Mouse (Mus musculus): ENCODE results near the gene Ppa1. TPM values are rescaled to one million over a fixed set of nuclear protein-coding genes. Genes with fewer than 3 reads are reported as not detected.

The Ppa1 gene
- polyA plus RNA-seq (2014; fragmentation: Illumina TruSeq; extraction: RNeasy Lipid Tissue Mini Kit (QIAGEN cat#74804); ENCODE audit: low replicate concordance), result 839 TPM

DNA sequence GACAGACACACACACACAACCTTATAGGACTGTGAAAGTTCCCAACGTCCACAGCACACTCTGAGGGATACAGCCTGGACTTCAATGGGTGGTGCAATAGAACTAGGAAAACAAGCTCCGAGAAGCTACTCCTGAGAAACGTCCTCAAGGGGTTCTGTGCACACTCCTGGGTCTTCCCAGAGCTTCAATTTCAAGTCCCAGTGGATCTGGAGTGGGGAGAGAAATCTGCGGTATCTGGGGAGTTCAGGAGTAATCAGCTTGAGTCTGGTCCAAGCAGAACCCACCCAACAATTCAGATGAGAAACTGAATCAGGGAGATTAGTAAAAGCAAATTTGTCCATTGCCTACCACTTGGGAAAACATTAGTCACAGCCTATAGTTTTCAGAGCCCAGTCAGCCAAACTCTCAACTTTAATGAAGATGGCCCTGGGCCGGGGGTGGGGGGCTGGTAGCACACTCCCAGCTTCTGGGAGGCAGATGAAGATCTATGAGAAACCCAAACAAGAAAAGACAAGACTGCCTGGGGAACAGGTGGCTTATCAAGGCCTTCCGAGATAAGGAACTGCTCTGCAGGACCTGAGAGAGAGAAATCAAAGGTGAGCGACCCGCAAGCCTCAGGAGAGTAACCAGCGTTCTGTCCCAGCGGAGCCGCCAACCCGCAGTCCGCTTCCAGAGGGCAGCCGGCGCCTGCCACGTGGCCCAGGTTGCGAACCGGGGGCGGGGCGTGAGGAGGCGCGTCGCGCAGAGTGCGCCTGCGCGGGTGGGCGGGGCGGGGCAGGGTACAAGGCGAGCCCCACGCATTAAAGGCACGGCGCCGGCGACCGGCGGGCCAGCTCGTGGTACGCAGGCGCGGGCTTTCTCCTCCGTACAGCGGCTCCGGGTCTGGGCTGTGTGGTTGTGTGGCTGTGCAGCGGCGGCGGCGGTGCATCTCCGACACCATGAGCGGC is at the start of gene Ppa1:
TSS of gene Ppa1 (plus strand) at position 763 of the 947 bp plus-strand sequence.

DNA sequence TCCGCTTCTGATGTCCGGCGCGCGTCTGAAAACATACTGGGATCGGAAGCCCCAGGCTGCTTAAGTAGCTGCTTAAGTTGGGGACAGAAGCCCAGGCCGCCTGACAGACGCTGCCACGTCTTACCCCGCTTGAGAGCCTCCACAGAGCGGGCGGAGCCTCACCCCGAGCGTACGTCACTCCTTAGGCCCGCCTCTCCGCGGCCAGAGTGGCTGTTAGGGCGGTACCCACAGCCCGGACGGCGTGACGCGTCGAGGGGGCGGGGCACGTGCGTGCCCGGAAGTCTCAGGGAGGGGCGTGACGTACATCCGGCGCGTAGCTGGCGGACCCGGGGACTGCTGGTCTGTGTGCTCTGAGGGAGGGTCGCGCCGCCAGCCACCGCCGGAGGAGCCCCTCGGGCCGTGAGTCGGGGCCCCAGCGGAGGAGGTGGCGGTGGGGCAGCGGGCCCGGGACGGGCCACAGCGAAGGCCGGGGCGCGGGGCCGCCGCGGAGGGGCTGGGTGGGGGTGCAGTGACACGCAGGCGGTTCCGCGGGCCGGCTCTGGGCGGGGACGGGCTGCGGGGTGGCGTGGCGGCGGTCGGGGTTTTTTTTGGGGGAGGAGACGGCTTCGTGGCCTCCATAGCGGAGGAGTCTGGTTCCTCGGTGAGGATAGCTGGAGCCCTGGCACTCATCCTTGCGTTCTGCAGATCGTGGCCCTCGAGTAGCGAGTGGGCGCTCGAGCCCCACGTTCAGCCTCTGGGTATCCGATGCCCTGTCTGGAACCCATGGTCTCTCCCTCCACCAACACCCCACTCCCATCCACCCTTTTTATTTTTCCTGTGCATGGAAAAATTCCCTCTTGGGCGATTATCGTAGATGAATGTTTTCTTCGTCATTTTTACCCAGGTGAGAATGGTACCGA is 31.9 kb downstream of the Ppa1 start, which contains the start of gene Sar1a:
TSS of gene Sar1a (plus strand) at position 285 of the 899 bp plus-strand sequence.

GRCm38 (mm10) chr10:61694870-61695670 is 46.7 kb downstream of the Ppa1 start, which contains the start of gene Tysnd1:
Gene Tysnd1, plus strand, starts transcription at chr10:61695514.

GRCm38 (mm10) chr10:61714771-61715461 is 66.6 kb downstream of the Ppa1 start, which contains the start of gene Aifm2:
Gene Aifm2, plus strand, starts transcription at chr10:61715263.

Other genes with a start within 250 kb of the Ppa1 start
- not detected for gene Nodal, start 230.6 kb upstream of the Ppa1 start, polyA plus RNA-seq (2014; fragmentation: Illumina TruSeq; extraction: RNeasy Lipid Tissue Mini Kit (QIAGEN cat#74804); ENCODE audit: low replicate concordance)
- gene Eif4ebp2, start 195.9 kb upstream of the Ppa1 start, polyA plus RNA-seq (2014; fragmentation: Illumina TruSeq; extraction: RNeasy Lipid Tissue Mini Kit (QIAGEN cat#74804); ENCODE audit: low replicate concordance), result 21.3 TPM
- gene Lrrc20, start 172.8 kb upstream of the Ppa1 start, polyA plus RNA-seq (2014; fragmentation: Illumina TruSeq; extraction: RNeasy Lipid Tissue Mini Kit (QIAGEN cat#74804); ENCODE audit: low replicate concordance), result 2.0 TPM
- not detected for gene Npffr1, start 53.1 kb upstream of the Ppa1 start, polyA plus RNA-seq (2014; fragmentation: Illumina TruSeq; extraction: RNeasy Lipid Tissue Mini Kit (QIAGEN cat#74804); ENCODE audit: low replicate concordance)
- gene Sar1a, start 31.7 kb downstream of the Ppa1 start, polyA plus RNA-seq (2014; fragmentation: Illumina TruSeq; extraction: RNeasy Lipid Tissue Mini Kit (QIAGEN cat#74804); ENCODE audit: low replicate concordance), result 157 TPM
- gene Tysnd1, start 47.0 kb downstream of the Ppa1 start, polyA plus RNA-seq (2014; fragmentation: Illumina TruSeq; extraction: RNeasy Lipid Tissue Mini Kit (QIAGEN cat#74804); ENCODE audit: low replicate concordance), result 0.48 TPM
- 2.0 TPM for gene Aifm2, start 66.7 kb downstream of the Ppa1 start, polyA plus RNA-seq (2014; fragmentation: Illumina TruSeq; extraction: RNeasy Lipid Tissue Mini Kit (QIAGEN cat#74804); ENCODE audit: low replicate concordance)
- gene H2afy2, start 135.6 kb downstream of the Ppa1 start, polyA plus RNA-seq (2014; fragmentation: Illumina TruSeq; extraction: RNeasy Lipid Tissue Mini Kit (QIAGEN cat#74804); ENCODE audit: low replicate concordance), result 2.9 TPM